Mouse (Mus musculus) kidney, postnatal 4 days (tissue): ENCODE measurements around the gene Kif21b.

Source experiments
- DNase-seq, 2 experiments: peaks; one replicate each; pipeline ENCODE4 v3.0.0; 2021; ENCODE audit warnings: mixed read lengths in 2 of 2

Kif21b gene

DNA sequence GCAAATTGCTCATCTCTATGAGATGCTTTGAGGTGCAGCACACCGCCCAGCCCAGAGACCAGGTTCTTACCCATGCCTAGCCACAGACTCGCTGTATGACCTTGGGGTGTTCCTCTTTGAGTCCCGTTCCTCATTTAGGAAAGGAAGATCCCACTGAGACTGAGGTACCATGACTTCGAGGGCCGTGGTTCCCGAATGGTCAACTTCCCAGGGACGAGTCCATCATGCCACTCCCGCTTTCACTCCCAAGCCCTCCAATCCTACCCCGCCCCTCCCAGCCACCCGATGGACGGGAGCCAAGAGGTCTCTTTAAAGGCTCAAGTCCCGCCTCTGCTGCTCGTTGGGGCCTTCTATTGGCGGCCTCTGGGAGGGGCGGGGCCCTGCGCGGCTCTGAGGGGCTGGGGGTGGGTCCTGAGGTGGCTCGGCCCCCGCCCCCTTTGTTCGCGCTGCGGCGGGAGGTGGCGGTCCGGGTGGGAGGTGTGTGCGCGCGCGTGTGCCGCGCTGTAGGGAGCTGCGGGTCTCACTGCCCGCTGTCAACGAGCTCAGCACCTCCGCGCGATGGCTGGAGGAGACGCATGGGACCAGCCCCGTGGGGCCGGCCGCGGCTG lies at the start of gene Kif21b:
Gene Kif21b, plus strand, starts transcription at position 439 of the 608 bp plus-strand sequence.
- DNase-seq = peak; percentile 93 to 94

DNA sequence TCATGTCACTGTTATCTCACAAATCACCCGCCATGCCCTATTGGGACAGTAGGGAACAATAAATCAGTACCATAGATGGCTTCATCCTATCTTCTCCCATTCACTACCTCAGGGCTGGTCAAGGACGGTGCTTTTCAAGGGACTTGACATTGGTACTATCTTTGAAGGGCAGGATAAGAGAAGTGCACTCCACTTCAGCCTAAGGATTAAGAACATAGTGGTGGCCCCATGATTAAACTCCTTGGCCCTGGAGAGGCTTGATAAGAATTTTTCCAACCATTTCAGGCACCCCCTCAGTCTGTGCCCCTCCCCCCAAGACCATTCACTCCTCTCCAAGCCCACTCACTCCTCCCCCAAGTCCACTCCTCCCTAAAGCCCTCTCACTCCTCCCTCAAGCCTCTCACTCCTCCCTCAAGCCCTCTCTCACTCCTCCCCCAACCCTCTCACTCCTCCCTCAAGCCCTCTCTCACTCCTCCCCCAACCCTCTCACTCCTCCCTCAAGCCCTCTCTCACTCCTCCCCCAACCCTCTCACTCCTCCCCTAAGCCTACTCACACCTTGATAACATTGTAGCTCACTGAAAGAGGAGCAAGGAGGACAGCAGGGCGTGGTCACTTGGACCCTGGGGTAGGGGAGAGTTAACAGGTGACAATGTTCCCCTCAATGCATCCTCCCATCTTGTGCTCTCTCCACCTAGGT lies 45.1 kb upstream of the Kif21b start:
- no peak for DNase-seq

DNA sequence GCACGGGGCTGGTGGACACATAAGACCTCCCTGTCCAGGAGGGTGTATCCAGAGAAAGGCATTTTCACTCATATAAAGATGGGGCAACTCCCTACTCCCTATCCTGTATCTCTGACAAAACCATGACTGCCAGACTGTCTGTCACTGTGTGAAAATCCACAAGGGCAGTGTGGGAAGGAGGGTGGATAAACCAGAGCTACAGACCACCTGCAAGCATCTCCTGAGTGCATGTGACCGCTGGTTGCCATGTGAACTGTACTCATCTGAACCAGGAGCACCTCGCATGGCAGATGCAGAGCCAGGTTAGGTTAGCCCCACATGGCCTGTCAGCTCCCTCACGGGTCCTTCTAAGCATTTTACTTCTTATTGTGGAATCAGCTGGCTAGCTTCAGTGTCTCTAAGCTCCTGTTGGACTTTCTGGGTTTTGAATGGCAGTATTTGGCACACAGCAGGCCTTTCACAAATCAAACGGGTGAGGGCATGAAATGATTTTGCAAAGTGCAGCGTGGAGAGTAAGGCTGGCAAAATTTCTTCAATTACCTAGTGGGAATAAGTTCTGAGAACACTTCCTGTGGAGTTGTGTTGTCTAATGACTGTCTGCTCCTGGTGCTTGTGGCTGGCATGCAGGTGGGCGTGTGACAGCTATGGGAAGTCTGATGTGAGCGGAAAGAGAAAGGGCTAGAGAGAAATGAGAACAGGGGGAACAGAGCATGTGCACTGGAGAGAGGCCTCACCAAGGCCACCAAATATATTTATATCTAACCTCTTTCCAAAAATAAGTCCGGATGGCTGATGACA lies 41.6 kb upstream of the Kif21b start:
- no peak for DNase-seq

DNA sequence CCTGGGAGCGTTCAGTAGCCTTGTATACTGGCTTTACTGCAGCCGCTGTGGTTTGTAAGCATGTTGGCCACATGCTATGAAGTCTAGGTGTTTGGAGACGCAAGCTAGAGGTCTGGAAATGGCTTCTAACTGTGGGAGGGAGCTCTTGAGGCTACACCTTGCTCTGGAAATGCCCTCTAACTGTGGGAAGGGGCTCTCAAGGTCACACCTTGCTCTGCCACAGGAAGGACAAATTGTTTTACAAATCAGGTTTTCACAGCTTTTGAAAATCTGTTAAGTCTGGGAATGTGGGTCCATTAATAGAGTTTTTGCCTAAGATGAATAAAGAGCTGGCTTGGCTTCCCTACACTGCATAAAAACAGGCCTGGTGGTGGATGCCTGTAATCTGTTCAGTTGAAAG lies 37.5 kb upstream of the Kif21b start:
- no peak for DNase-seq

DNA sequence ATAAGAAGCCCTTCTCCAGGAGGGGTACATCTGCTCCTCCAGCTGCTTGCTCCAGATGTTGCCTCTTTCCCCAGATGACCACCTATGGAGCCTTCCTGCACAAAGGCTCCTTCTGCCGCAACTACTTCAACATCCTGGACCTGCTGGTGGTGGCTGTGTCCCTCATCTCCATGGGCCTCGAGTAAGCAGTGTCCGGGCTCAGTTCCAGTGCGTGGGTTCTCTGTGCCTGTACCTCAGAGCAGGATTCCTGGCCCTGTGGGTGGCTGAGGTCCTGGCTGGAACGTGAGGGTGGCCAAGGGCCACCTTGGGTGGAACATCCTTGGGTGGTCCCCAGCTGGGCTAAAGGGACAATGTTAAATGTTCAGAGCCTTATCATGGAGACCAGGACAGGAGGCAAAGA lies 36.4 kb upstream of the Kif21b start:
- no peak for DNase-seq

DNA sequence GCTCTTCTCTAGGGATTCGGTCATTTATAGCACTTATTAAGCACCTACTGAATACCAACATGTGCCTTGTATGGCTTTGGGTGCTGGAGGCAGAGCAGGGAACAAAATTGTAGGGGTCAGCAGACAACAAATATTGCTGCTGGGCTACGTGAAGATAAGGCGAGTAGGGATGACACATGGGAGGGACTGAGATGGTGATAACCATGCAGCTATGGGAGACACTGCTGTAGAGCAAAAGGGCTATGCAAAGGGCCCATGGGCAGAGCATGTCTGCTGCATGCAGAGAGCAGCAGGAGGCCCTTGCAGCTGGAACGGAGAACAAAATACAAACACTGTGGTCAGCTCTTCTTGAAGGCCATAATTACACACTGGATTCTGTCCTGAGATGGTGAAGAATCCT lies 29.1 kb upstream of the Kif21b start:
- DNase-seq = no peak

DNA sequence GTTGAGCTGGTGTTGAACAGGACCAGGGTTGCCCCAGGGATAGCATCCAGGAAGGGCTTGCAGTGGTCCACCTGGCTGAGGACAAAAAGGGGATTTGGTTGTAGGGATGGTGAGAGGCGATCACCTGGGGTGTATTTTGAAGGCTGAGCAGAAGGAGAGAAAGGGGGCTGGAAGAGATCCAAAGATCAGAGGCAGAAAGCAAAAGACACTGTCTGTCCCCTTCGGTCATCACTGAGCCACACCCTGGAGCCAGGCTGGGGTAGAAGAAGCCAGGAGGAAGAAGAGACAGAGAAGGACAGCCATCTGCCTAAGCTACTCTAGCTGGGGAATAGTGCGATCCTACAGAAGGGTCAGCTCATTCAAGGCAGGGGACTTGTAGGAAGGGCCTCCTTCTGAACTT lies 28.6 kb upstream of the Kif21b start:
- no peak for DNase-seq

DNA sequence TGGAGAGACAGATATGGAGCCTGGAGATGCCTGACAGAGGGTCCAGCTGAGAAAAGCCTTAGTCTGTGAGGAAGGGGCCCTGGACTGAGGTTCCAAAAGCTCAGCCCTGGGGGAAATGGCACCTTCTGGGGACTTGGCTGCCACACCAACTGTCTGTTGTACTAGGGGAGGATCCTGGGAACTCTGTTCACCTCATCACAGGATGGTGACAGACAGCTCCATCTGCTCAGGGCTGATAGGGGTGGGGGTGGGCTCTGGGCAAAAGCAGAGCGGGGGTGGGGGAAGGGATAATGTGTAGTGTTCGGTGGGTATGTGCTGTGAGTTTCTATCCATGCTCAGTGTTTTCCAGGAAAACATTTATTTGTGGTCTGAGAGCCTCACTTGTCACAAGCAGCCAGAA lies 28.2 kb upstream of the Kif21b start:
- no peak for DNase-seq

DNA sequence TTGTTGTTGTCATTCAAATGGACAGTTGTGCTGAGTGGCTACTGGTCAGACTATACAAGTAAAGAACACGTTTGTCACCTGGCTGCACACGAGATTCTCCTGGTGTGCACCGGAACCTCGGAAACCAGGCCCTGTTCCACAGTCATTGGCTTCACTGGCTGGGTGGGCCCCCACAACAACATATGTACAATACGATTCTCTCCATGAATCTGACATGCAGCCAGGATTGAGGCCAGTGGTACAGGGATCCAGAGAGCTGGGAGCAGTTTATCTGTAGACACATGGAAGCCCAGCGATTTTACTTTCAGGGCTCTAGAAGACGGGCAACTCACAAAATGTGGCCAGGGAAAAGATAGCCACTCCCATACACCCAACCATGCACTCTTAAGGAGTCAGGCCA lies 27.5 kb upstream of the Kif21b start:
- no peak for DNase-seq

DNA sequence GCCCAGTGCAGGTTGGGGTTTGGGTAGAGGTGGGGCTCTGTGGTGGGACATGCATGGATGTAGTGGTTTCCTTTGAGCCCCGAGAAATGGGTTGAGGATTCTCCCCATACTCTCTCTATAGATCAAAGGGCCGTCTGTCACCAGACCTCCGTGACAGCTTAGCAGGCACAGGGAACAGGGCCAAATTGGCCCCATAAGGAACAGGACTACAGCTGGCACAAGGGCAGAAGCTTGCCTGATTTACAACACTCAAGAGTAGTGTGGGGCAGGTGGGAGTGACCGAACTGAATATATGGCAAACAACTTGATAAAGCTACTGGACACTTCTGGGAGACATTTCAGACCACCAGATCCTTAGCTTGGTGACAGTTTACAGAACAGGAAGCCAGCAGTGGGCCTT lies 26.4 kb upstream of the Kif21b start:
- no peak for DNase-seq

DNA sequence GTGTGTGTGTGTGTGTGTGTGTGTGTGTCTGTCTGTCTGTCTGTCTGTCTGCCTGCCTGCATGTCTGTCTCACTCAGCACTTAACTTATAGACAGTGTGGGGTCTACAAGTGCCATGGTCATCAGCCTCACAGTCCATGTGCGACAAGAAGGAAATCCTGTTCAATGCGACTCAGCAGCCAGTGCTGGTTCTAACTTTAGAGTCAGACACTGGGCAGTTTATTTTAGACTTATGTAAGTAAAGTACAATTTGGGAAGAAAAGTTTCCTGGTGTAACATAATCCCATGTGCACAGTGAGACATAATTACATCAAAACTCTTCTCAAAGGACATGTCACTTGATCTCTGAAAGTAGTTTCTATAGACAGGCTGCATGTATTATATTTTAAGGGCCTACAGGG lies 21.7 kb upstream of the Kif21b start:
- DNase-seq = no peak

DNA sequence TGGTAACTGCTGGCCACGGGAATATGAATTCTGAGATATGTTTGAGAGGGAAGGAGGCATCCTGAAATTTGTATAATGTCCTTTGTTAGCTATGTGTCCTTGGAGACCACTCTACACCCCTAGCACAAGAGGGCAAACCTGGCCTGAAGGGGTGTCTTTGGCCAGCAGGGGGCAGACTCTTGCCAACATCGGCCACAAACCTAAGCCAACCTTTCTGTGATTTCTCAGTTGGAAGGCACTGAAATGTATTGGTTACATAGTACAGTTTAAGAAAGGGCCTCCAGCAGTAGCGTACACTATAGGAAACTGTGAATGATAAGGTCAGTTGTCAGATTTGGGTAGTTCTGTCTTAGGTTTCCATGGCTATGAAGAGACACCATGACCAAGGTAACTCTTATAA lies 15.0 kb upstream of the Kif21b start:
- peak; percentile 82 to 84 for DNase-seq

DNA sequence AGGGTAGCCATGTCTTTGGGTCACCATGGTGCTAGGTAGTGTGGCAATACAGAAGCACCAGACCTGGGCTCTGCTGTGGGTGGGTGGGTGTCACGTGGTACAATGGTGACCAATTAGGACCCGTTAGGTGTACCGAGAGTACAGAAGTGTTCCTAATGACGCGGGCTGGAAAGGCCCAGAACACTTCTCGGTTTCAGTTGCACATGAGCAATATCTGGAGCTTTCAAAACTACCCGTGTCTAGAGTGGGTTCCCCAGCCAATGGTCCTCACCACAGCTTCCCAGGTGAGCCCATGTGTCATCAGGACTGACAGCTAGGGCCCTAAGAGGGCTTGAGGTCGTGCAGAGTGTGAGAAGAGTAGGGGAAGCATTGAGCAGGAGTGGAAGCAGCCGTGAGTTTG lies 14.1 kb upstream of the Kif21b start:
- no peak for DNase-seq

DNA sequence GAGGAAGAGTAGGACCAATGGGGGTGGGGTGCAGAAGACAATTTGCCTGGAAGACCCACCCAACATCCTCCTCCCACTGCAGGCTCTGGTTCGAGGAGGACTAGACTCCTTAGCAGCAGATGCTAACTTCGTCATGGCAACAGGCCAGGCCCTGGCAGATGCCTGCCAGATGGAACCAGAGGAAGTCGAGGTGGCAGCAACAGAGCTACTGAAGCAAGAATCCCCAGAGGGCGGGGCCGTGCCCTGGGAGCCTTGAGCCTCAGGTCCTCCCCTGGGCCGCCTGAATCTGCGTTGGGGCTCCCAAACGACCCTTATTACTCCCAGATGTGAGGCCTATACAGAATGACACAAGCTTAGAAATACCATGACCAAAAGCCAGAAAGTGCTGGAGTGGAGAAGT lies 12.3 kb upstream of the Kif21b start:
- DNase-seq = no peak

DNA sequence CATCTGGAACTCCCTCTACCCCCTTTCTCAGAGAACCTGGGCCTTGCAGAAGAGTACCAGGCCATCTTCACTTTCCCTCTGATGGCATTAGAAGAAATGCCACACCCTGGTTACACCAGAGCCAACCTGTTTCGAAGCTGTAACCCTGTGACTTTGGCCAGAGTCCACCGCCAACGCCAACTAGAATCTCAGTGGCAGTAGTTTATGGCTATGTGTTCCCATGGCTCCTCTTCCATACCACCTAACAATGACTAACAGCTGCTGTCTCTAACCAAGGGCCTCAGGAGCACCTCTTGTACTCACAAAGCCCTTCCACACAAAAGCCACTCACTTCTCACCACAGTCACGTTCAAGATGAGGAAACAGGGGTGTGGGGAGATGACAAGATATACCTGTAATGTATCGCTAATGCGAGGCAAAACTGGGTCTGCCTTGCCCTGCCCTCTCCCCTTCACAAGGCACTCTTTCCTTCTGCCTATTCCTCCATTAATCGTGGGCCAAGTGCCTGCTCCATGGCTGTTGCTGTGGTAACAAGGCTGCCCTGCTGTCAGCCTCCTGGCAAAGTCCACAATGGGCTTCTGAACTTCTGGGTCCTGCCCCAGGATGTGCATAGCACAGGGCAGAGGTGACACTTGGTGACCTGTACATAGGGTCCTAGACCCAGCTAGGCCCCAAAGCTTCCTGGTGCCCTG lies 11.5 kb upstream of the Kif21b start:
- DNase-seq = no peak

DNA sequence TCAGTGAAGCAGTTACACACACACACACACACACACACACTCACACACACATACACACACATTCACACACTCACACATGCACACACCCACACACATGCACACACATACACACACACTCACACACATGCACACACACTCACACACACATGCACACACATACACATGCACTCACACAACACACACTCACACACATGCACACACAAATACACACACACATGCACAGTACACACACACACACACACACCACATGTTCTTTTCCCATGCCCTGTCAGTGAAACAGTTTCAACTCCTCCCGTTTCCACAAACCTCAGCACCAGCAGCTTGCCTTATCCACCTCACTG lies 11.0 kb upstream of the Kif21b start:
- no peak for DNase-seq

DNA sequence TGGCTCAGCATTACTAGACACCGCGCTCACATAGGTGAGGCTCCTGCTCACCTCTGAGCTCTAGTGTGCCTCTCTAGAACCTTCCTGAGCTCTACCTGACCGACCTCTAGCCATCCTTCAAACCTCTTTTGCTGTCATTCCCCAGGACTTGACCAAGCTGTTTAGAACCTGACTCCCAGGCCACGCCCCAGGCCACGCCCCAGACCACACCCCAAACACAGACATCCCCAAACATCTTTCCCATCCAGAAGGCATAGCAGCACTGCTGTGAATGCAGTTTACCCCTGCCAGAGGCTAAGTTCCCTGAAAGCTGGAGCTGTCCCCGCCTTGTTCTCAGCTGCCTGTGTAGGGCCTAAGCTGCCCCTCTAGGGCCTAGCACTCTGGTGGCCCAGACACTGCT lies 10.4 kb upstream of the Kif21b start:
- DNase-seq = no peak

DNA sequence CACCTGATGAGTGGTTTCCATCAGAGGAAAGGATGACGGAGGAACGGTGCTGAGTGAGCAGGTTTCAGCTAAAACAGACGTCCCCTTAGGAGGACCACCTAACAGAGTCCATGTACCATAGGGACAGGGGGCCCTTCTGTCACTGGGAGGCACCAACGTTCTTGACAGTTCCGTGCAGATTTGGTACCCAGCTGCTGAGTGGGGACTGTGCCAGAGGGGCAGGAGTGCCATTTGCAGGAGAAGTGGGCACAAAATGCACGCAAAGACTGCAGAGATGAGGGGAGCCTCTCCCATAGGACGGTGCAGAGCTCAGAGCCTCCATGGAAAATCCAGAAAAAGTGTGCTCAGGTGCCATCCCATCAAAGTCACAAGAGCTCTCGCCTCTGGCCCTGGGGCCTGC lies 9.2 kb upstream of the Kif21b start:
- no peak for DNase-seq

DNA sequence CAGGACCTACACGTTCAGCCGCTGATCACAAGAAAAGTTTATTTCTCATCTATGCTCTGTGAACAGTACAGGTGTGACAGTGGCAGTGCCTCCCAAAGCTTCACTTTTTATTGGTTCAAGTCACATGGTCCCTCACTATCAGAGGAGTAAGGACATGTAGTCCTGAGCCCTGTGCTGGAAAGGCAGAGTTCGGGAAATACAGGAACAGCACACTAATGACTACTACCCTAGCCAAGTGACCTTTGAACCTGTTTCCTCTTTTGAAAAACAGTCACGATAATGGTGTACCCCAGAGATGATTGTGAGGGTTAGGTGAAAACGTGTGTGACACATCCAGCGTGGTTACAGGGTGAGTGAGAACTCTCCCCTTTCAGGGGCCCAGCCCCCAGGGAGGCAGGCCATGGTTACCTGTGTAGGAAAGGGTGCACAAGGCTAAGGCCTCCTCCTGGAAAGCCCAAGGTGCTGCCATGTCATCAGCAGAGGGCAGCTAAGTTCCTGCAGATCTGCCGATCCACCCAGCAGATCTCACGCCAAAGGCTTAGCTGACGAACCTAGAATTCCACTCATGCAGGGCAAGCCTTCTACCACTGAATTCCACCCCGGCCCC lies 4.9 kb upstream of the Kif21b start:
- no peak for DNase-seq

DNA sequence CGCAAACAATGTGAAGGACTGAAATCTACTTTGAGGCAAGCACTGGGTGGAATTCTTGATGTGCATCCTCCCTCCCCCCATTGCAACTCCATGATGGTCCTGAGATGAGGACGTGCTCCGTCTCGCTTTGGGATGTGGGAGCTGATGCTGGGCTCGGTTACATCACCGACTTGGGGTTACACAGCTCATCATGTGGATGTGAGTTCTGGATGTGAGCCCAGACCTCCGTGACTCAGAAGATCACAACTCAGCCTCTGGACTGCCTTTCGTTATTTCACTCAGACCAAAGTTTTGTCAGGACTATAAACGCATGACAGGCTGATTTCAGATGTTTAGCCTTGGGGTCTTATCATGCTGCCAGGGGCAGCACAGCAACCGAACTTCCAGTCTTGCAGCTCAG lies 4.3 kb upstream of the Kif21b start:
- DNase-seq = peak; percentile 53 to 70

DNA sequence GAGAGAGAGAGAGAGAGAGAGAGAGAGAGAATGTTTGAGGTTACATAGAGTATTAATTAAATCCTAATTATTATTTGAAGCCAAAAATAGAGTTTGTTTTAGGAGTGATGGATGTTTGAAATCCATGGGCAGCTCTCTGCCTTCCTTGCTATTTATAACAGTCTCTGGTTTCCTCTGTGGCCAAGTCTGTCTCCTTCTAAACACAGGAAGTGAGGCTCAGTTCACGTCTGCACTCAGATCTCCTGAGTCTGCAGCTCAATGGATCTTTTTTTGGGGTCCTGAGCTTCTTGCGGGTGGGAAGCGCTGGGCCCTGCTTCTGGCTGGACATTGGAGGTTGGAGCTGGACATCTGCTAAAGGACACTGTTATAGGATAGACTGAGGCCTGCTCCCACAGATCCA lies 3.3 kb upstream of the Kif21b start:
- DNase-seq = no peak

DNA sequence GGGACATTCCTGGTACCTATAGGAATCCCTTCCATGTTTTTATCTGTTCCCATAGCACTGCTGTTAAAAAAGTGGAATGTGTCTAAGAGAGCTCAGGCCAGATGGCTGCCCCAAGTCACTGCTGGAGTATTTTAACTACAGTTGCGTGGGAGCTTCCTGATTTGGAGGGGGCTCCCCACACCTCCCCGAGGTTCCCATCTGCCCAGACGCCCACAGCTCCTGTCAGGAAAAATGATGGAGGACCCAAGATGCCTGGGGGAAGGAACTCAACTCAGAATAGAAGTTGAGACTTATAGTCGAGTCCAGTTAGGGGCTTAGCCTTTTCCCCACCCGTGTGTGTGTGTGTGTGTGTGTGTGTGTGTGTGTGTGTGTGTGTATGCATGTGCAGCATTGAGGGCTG lies 2.8 kb upstream of the Kif21b start:
- DNase-seq = peak; percentile 31 to 53

DNA sequence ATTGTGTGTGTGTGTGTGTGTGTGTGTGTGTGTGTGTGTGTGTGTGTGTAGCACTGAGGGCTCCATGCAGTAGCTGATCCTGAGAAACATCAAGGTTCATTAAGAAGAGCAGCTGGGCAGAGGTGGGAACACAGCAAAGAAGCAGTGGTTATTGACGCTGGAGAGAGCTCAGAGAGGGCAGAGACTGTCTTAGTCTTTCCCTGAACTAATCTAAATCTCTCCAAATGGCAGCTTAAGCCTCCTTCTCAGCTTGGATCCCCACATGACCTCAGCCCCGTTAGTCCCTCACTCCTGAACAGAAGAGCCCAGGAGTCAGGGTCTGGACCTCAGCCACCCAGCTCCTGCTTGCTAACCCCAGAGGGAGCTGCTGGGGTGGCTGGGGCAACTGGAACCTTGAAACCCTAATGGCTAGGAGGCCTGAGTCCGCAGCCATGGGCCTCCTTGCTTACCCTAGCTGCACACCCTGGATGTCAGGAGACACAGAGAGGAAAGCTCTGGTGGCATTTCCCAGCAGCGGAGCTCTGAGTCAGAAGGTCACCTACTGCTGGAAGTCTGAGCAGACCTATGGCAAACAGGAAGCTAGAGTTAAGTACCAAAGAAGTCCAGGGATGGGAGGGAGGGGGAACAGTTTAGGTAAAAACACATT lies 2.1 kb upstream of the Kif21b start:
- no peak for DNase-seq
